Mouse (Mus musculus) neural tube, embryonic 11.5 days (tissue): ENCODE data around the gene Maml1. TPM values are rescaled to one million over a fixed set of nuclear protein-coding genes. Genes with fewer than 3 reads are reported as not detected.

Experiments used
- ATAC-seq: fragments of 200-750 bp; cut with Nextera tagmentation; 2 replicates; pipeline ENCODE4 v1.8.0; 2017; ENCODE audit warnings: moderate number of reproducible peaks, mild to moderate bottlenecking, moderate TSS enrichment, moderate library complexity; ENCODE audit not compliant: insufficient read depth, low FRiP score, low TSS enrichment
- DNase-seq: peaks from one replicate; pipeline ENCODE4 v3.0.0-alpha.2; 2015; ENCODE audit warnings: low spot score
- H3K27ac ChIP-seq: fragments of 300-500 bp; sonication (generic); 2 replicates; pipeline ENCODE4 v1.5.1; 2014; ENCODE audit warnings: low read depth, mild to moderate bottlenecking, low read length
- H3K27me3 ChIP-seq: fragments of 300-500 bp; sonication (generic); 2 replicates; pipeline ENCODE4 v1.6.1; 2014; ENCODE audit warnings: mild to moderate bottlenecking, low read length, mixed read lengths; ENCODE audit not compliant: control insufficient read depth, insufficient read depth
- H3K36me3 ChIP-seq: fragments of 300-500 bp; sonication (generic); 2 replicates; pipeline ENCODE4 v1.6.1; 2014; ENCODE audit warnings: mild to moderate bottlenecking, low read length, moderate library complexity, mixed read lengths; ENCODE audit not compliant: control insufficient read depth, insufficient read depth
- H3K4me1 ChIP-seq: fragments of 300-500 bp; sonication (generic); 2 replicates; pipeline ENCODE4 v1.6.1; 2014; ENCODE audit warnings: low read length, mixed read lengths; ENCODE audit not compliant: control insufficient read depth, insufficient read depth
- H3K4me2 ChIP-seq: fragments of 300-500 bp; sonication (generic); 2 replicates; pipeline ENCODE4 v1.6.1; 2014; ENCODE audit warnings: low read depth, mild to moderate bottlenecking, moderate library complexity
- H3K4me3 ChIP-seq: fragments of 300-500 bp; sonication (generic); 2 replicates; pipeline ENCODE4 v1.5.1; 2014; ENCODE audit warnings: low read depth, low read length
- H3K9ac ChIP-seq: fragments of 300-500 bp; sonication (generic); 2 replicates; pipeline ENCODE4 v1.6.1; 2014; ENCODE audit warnings: mild to moderate bottlenecking, low read length
- H3K9me3 ChIP-seq: fragments of 300-500 bp; sonication (generic); 2 replicates; pipeline ENCODE4 v1.6.1; 2016; ENCODE audit warnings: low read length; ENCODE audit not compliant: control insufficient read depth
- WGBS: fragments of 180-500 bp; shearing (Covaris S2); extraction: QIAGEN DNeasy Blood & Tissue Kit; methylation state at CpG from one replicate; pipeline ENCODE4 v1.1.7; 2014; 5-methylcytosine and 5-hydroxymethylcytosine counted together
- polyA plus RNA-seq: library from polyadenylated mRNA; unstranded; fragments of >200 nt; fragmentation: Nextera tagmentation; extraction: Ambion mirVana; gene quantifications from 2 replicates; pipeline ENCODE4 v1.2.1, GENCODE M21; 2014

Maml1 gene
- 10.7 and 11.1 TPM in 2 replicates for polyA plus RNA-seq

GRCm38 (mm10) chr11:50292190-50292855 is at the start of gene Maml1:
Gene Maml1 (minus strand): TSS chr11:50292311.
- ATAC-seq = peak; percentile 98
- Histone ChIP-seq H3K27me3 (no peaks in the 10 kb centered on the region), H3K9ac (peak within 1 kb of the TSS; percentile 99), H3K4me2 (peak within 1 kb of the TSS; percentile 72), H3K36me3 (peaks cover 7% of the 10 kb centered on the region), H3K4me3 (peak within 1 kb of the TSS; percentile 98), H3K27ac (peak within 1 kb of the TSS; percentile 98), H3K9me3 (no peaks in the 10 kb centered on the region), H3K4me1 (peaks cover 17% of the 10 kb centered on the region)
- DNase-seq = peak; percentile 98
- under 1% methylated on average over 45 of the region's 45 CpGs for WGBS

GRCm38 (mm10) chr11:50336891-50337290 is 44.8 kb upstream of the Maml1 start:
- no peak for ATAC-seq
- H3K4me2 ChIP-seq = no peak overlapping the region
- 83% methylated on average over 4 of the region's 4 CpGs for WGBS
- no peaks in the 10 kb centered on the region for H3K27me3 ChIP-seq
- no peaks in the 10 kb centered on the region for H3K36me3 ChIP-seq
- no peaks in the 10 kb centered on the region for H3K4me1 ChIP-seq
- H3K9me3 ChIP-seq = no peaks in the 10 kb centered on the region
- H3K27ac ChIP-seq = no peak overlapping the region
- H3K4me3 ChIP-seq = no peak overlapping the region
- no peak for DNase-seq
- H3K9ac ChIP-seq = no peak overlapping the region

- no peak overlapping the region for H3K4me2 ChIP-seq
- no peak overlapping the region for H3K27ac ChIP-seq
- H3K4me3 ChIP-seq = no peak overlapping the region
- H3K4me1 ChIP-seq = no peaks in the 10 kb centered on the region
- DNase-seq (no peak), ATAC-seq (no peak)
- no peak overlapping the region for H3K9ac ChIP-seq
- H3K36me3 ChIP-seq = no peaks in the 10 kb centered on the region
- no peaks in the 10 kb centered on the region for H3K9me3 ChIP-seq
- no peaks in the 10 kb centered on the region for H3K27me3 ChIP-seq
- 50% methylated on average over 1 of the region's 1 CpGs for WGBS
Observed at GRCm38 (mm10) chr11:50336126-50336525, 44.0 kb upstream of the Maml1 start.

GRCm38 (mm10) chr11:50333181-50333580 is 41.1 kb upstream of the Maml1 start:
- H3K27ac ChIP-seq = no peak overlapping the region
- no peaks in the 10 kb centered on the region for H3K27me3 ChIP-seq
- no peak for ATAC-seq
- WGBS = 89% methylated on average over 3 of the region's 3 CpGs
- H3K4me2 ChIP-seq = no peak overlapping the region
- no peak for DNase-seq
- H3K4me3 ChIP-seq = no peak overlapping the region
- no peak overlapping the region for H3K9ac ChIP-seq
- H3K4me1 ChIP-seq = no peaks in the 10 kb centered on the region
- no peaks in the 10 kb centered on the region for H3K9me3 ChIP-seq
- H3K36me3 ChIP-seq = no peaks in the 10 kb centered on the region

- H3K4me2 ChIP-seq = no peak overlapping the region
- WGBS = 92% methylated on average over 1 of the region's 1 CpGs
- H3K27ac ChIP-seq = no peak overlapping the region
- no peaks in the 10 kb centered on the region for H3K36me3 ChIP-seq
- DNase-seq = no peak
- no peak for ATAC-seq
- no peak overlapping the region for H3K4me3 ChIP-seq
- no peaks in the 10 kb centered on the region for H3K27me3 ChIP-seq
- H3K4me1 ChIP-seq = peaks cover under 1% of the 10 kb centered on the region
- H3K9me3 ChIP-seq = no peaks in the 10 kb centered on the region
- H3K9ac ChIP-seq = no peak overlapping the region
Observed at GRCm38 (mm10) chr11:50329378-50329777, 37.3 kb upstream of the Maml1 start.

GRCm38 (mm10) chr11:50328075-50328625 is 36.0 kb upstream of the Maml1 start:
- ATAC-seq (no peak), DNase-seq (no peak)
- Histone ChIP-seq H3K36me3 (no peaks in the 10 kb centered on the region), H3K9ac (no peak overlapping the region), H3K4me2 (no peak overlapping the region), H3K4me3 (no peak overlapping the region), H3K27me3 (no peaks in the 10 kb centered on the region), H3K9me3 (no peaks in the 10 kb centered on the region), H3K4me1 (peaks cover 7% of the 10 kb centered on the region), H3K27ac (no peak overlapping the region)
- 94% methylated on average over 3 of the region's 3 CpGs for WGBS

GRCm38 (mm10) chr11:50326302-50326966 is 34.3 kb upstream of the Maml1 start:
- DNase-seq = no peak
- Histone ChIP-seq H3K4me1 (peaks cover 7% of the 10 kb centered on the region), H3K4me3 (peak overlapping the region; percentile 91), H3K27me3 (no peaks in the 10 kb centered on the region), H3K9me3 (no peaks in the 10 kb centered on the region), H3K36me3 (no peaks in the 10 kb centered on the region), H3K4me2 (peak overlapping the region; percentile 48), H3K27ac (peak overlapping the region; percentile 78), H3K9ac (peak overlapping the region; percentile 97)
- WGBS = 9% methylated on average over 7 of the region's 7 CpGs
- no peak for ATAC-seq

GRCm38 (mm10) chr11:50325496-50326301 is 33.6 kb upstream of the Maml1 start, which contains the start of gene Canx:
Gene Canx (minus strand): TSS chr11:50325673.
- peaks cover 7% of the 10 kb centered on the region for H3K4me1 ChIP-seq
- peak within 1 kb of the TSS; percentile 66 for H3K4me2 ChIP-seq
- peak within 1 kb of the TSS; percentile 91 for H3K4me3 ChIP-seq
- no peaks in the 10 kb centered on the region for H3K9me3 ChIP-seq
- ATAC-seq (peak; percentile 98), DNase-seq (peak; percentile 98)
- no peaks in the 10 kb centered on the region for H3K36me3 ChIP-seq
- under 1% methylated on average over 63 of the region's 64 CpGs for WGBS
- no peaks in the 10 kb centered on the region for H3K27me3 ChIP-seq
- H3K27ac ChIP-seq = peak within 1 kb of the TSS; percentile 87
- peak within 1 kb of the TSS; percentile 97 for H3K9ac ChIP-seq
